Mouse (Mus musculus): ENCODE data around the gene Dis3l2. TPM values are rescaled to one million over a fixed set of nuclear protein-coding genes. Genes with fewer than 3 reads are reported as not detected.

Dis3l2 gene
- polyA plus RNA-seq, 1 experiment from 2014 or later: 22.1 TPM

DNA sequence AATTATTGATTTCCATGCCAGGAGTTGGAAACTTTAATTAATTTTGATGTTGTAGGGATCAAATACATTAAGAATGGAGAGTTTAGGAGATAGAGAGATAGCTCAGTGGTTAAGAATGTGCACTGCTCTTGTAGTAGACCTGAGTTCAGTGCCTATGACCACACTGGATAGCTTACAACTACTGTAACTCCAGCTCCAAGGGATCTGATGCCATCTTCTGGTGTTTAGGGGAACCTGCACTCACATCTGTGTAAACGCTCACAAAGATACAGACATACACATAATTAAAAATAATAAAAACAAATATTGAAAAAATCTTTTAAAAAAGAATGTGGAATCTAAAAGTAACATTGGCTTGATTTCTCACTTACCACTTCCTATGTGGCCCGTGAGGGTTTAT is 211.1 kb downstream of the Dis3l2 start:
- 90% methylated on average over 2 of the region's 2 CpGs for WGBS
- no peak for ATAC-seq (ENCODE audit: insufficient read depth, low FRiP score)
- H3K27me3 ChIP-seq (ENCODE audit: control insufficient read depth, insufficient read depth, low read length): no peaks in the 10 kb centered on the region

GRCm38 (mm10) chr1:86916355-86916984 is 212.9 kb downstream of the Dis3l2 start:
- no peaks in the 10 kb centered on the region for H3K4me1 ChIP-seq (ENCODE audit: control insufficient read depth, insufficient read depth, low read length)
- 69% methylated on average over 8 of the region's 8 CpGs for WGBS
- H3K9ac ChIP-seq (ENCODE audit: low read length): no peak overlapping the region
- no peak overlapping the region for H3K27ac ChIP-seq (ENCODE audit: low read length)
- ATAC-seq (ENCODE audit: insufficient read depth, low FRiP score): no peak
- no peak overlapping the region for H3K4me3 ChIP-seq (replicated peaks; ENCODE audit: low read length)
- no peak overlapping the region for H3K4me2 ChIP-seq (ENCODE audit: low read depth, low read length)
- H3K9me3 ChIP-seq (replicated peaks; ENCODE audit: control insufficient read depth, low read length): no peaks in the 10 kb centered on the region
- no peaks in the 10 kb centered on the region for H3K36me3 ChIP-seq (ENCODE audit: control insufficient read depth, insufficient read depth, low read length)
- no peaks in the 10 kb centered on the region for H3K27me3 ChIP-seq (ENCODE audit: control insufficient read depth, insufficient read depth, low read length)

More for the DNA sequence above, 211.1 kb downstream of the Dis3l2 start:
- Histone ChIP-seq H3K27ac (ENCODE audit: low read length) (no peak overlapping the region), H3K36me3 (ENCODE audit: control insufficient read depth, insufficient read depth, low read length) (no peaks in the 10 kb centered on the region), H3K9ac (ENCODE audit: low read length) (no peak overlapping the region), H3K4me1 (ENCODE audit: control insufficient read depth, insufficient read depth, low read length) (no peaks in the 10 kb centered on the region), H3K9me3 (replicated peaks; ENCODE audit: control insufficient read depth, low read length) (no peaks in the 10 kb centered on the region), H3K4me3 (replicated peaks; ENCODE audit: low read length) (no peak overlapping the region), H3K4me2 (ENCODE audit: low read depth, low read length) (no peak overlapping the region)

- 71% methylated on average over 5 of the region's 5 CpGs for WGBS
- H3K9ac ChIP-seq (ENCODE audit: low read length): no peak overlapping the region
- H3K4me3 ChIP-seq (replicated peaks; ENCODE audit: low read length): no peak overlapping the region
- H3K9me3 ChIP-seq (replicated peaks; ENCODE audit: control insufficient read depth, low read length): no peaks in the 10 kb centered on the region
- ATAC-seq (ENCODE audit: insufficient read depth, low FRiP score): no peak
- no peaks in the 10 kb centered on the region for H3K27me3 ChIP-seq (ENCODE audit: control insufficient read depth, insufficient read depth, low read length)
- H3K4me2 ChIP-seq (ENCODE audit: low read depth, low read length): no peak overlapping the region
- H3K36me3 ChIP-seq (ENCODE audit: control insufficient read depth, insufficient read depth, low read length): no peaks in the 10 kb centered on the region
- no peaks in the 10 kb centered on the region for H3K4me1 ChIP-seq (ENCODE audit: control insufficient read depth, insufficient read depth, low read length)
- no peak overlapping the region for H3K27ac ChIP-seq (ENCODE audit: low read length)
Observed at GRCm38 (mm10) chr1:86925776-86926175, 222.2 kb downstream of the Dis3l2 start.

DNA sequence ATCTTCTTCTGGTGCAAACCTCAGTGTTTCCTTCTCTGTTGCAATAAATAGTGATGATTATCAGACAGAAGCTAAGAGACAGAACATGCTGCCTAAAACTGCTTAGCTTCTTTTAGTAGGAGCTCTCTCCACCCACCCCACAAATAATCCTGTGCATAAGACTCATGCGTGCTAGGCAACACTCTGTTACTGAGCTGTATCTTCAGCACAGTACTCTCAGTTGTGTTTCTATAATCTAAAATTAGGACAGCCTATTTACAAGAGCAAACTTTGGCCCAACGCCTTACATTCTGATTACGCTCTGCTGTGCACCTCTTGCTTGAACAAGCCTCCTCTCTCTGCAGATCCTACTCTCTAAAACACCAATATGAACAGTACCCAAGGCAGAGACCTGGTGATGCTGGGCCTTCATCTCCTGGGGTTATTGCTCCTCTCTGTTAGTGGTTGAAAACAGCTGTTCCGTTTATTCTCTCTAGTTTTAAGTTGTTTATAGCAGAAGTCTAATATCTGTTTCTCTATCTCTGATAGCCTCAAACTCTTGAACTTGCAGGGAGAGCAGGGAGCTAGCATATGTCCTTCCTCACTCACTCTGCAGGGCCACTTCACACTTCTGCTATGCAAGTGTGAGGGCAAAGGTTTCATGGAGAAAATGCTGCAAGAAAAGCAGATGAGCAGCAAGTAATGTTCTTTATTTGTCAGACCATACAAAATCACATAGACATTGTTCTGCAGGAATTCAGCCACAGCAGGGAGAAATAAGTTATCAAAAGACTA is 228.2 kb downstream of the Dis3l2 start:
- Histone ChIP-seq H3K9me3 (replicated peaks; ENCODE audit: control insufficient read depth, low read length) (no peaks in the 10 kb centered on the region), H3K4me3 (replicated peaks; ENCODE audit: low read length) (no peak overlapping the region), H3K36me3 (ENCODE audit: control insufficient read depth, insufficient read depth, low read length) (peaks cover 3% of the 10 kb centered on the region; the same call in 1 of the 2 replicates), H3K27ac (ENCODE audit: low read length) (no peak overlapping the region), H3K9ac (ENCODE audit: low read length) (no peak overlapping the region), H3K27me3 (ENCODE audit: control insufficient read depth, insufficient read depth, low read length) (no peaks in the 10 kb centered on the region), H3K4me1 (ENCODE audit: control insufficient read depth, insufficient read depth, low read length) (no peaks in the 10 kb centered on the region), H3K4me2 (ENCODE audit: low read depth, low read length) (no peak overlapping the region)
- WGBS: 90% methylated on average over 4 of the region's 4 CpGs
- ATAC-seq (ENCODE audit: insufficient read depth, low FRiP score): no peak

DNA sequence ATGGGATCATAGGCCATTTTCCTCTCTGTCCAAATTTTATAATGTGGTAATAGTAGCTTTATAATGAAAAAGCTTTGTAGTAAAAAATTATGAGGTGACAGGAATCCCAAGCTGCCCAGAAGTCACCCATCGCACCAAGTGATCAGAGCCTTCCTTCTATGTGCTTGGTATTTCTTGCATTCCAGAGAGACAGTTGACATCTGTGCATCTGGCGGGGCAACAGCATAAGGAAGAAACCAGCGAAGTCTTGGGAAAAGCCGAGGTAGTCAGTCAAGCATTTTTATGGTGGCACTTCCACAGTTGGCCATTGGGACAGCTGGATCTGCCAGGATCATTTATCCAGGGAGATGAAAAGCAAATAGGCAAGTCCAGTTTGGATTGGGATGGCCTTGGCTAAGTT is 229.2 kb downstream of the Dis3l2 start:
- Histone ChIP-seq H3K4me1 (ENCODE audit: control insufficient read depth, insufficient read depth, low read length) (no peaks in the 10 kb centered on the region), H3K36me3 (ENCODE audit: control insufficient read depth, insufficient read depth, low read length) (peaks cover 3% of the 10 kb centered on the region; the same call in 1 of the 2 replicates), H3K27ac (ENCODE audit: low read length) (no peak overlapping the region), H3K4me2 (ENCODE audit: low read depth, low read length) (no peak overlapping the region), H3K4me3 (replicated peaks; ENCODE audit: low read length) (no peak overlapping the region), H3K27me3 (ENCODE audit: control insufficient read depth, insufficient read depth, low read length) (no peaks in the 10 kb centered on the region), H3K9me3 (replicated peaks; ENCODE audit: control insufficient read depth, low read length) (no peaks in the 10 kb centered on the region), H3K9ac (ENCODE audit: low read length) (no peak overlapping the region)
- WGBS: 93% methylated on average over 4 of the region's 4 CpGs
- ATAC-seq (ENCODE audit: insufficient read depth, low FRiP score): no peak

- H3K9me3 ChIP-seq (replicated peaks; ENCODE audit: control insufficient read depth, low read length): no peaks in the 10 kb centered on the region
- H3K36me3 ChIP-seq (ENCODE audit: control insufficient read depth, insufficient read depth, low read length): peaks cover 3% of the 10 kb centered on the region; the same call in 1 of the 2 replicates
- H3K4me1 ChIP-seq (ENCODE audit: control insufficient read depth, insufficient read depth, low read length): no peaks in the 10 kb centered on the region
- WGBS: 64% methylated on average over 1 of the region's 1 CpGs
- no peak overlapping the region for H3K9ac ChIP-seq (ENCODE audit: low read length)
- H3K27ac ChIP-seq (ENCODE audit: low read length): no peak overlapping the region
- no peak overlapping the region for H3K4me2 ChIP-seq (ENCODE audit: low read depth, low read length)
- no peak overlapping the region for H3K4me3 ChIP-seq (replicated peaks; ENCODE audit: low read length)
- no peaks in the 10 kb centered on the region for H3K27me3 ChIP-seq (ENCODE audit: control insufficient read depth, insufficient read depth, low read length)
- no peak for ATAC-seq (ENCODE audit: insufficient read depth, low FRiP score)
Observed at GRCm38 (mm10) chr1:86933656-86934055, 230.0 kb downstream of the Dis3l2 start.

GRCm38 (mm10) chr1:86951501-86952205 is 248.0 kb downstream of the Dis3l2 start:
- Histone ChIP-seq H3K9ac (ENCODE audit: low read length) (no peak overlapping the region), H3K4me1 (ENCODE audit: control insufficient read depth, insufficient read depth, low read length) (no peaks in the 10 kb centered on the region), H3K27ac (ENCODE audit: low read length) (no peak overlapping the region), H3K4me3 (replicated peaks; ENCODE audit: low read length) (no peak overlapping the region), H3K36me3 (ENCODE audit: control insufficient read depth, insufficient read depth, low read length) (no peaks in the 10 kb centered on the region), H3K9me3 (replicated peaks; ENCODE audit: control insufficient read depth, low read length) (no peaks in the 10 kb centered on the region), H3K4me2 (ENCODE audit: low read depth, low read length) (no peak overlapping the region), H3K27me3 (ENCODE audit: control insufficient read depth, insufficient read depth, low read length) (no peaks in the 10 kb centered on the region)
- 84% methylated on average over 5 of the region's 5 CpGs for WGBS
- ATAC-seq (ENCODE audit: insufficient read depth, low FRiP score): no peak

DNA sequence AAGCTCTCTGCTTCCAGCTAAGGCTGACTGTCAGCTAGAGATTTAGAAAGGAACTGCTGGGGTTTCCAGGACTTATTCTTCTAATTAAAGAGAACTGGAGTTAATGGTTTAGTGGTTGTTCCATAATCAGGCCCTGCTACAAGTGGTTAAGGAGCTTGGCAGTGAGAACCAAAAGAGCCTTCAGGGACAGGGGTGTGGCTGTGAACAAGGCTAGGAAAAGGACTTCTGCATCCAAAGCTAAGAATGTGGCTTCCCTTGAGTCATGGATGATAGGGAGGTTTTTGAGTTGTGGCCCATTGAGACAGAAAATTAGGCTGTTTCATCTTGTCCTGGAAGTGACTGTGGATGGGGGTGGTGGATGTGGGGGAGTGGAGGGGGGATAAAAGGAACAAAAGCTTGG is 252.2 kb downstream of the Dis3l2 start:
- peaks cover 1% of the 10 kb centered on the region; the same call in 1 of the 2 replicates for H3K36me3 ChIP-seq (ENCODE audit: control insufficient read depth, insufficient read depth, low read length)

More for the DNA sequence above, 252.2 kb downstream of the Dis3l2 start:
- H3K27me3 ChIP-seq (ENCODE audit: control insufficient read depth, insufficient read depth, low read length): no peaks in the 10 kb centered on the region
- no peak for ATAC-seq (ENCODE audit: insufficient read depth, low FRiP score)
- no peak overlapping the region for H3K4me3 ChIP-seq (replicated peaks; ENCODE audit: low read length)
- no peak overlapping the region for H3K27ac ChIP-seq (ENCODE audit: low read length)
- no peaks in the 10 kb centered on the region for H3K9me3 ChIP-seq (replicated peaks; ENCODE audit: control insufficient read depth, low read length)
- H3K4me2 ChIP-seq (ENCODE audit: low read depth, low read length): no peak overlapping the region
- H3K4me1 ChIP-seq (ENCODE audit: control insufficient read depth, insufficient read depth, low read length): no peaks in the 10 kb centered on the region
- H3K9ac ChIP-seq (ENCODE audit: low read length): no peak overlapping the region

All from stomach, embryonic 16.5 days (tissue).